Mouse (Mus musculus): ENCODE data around the gene Gm4924. TPM values are rescaled to one million over a fixed set of nuclear protein-coding genes. Genes with fewer than 3 reads are reported as not detected.

Gm4924 gene
- polyA plus RNA-seq, 1 experiment, result 1.8 TPM

GRCm38 (mm10) chr10:82361911-82362310 lies 7.9 kb downstream of the Gm4924 start:
- peaks cover 52% of the 10 kb centered on the region for H3K79me2 ChIP-seq (ENCODE audit: control insufficient read depth, insufficient read depth)
- H3K36me3 ChIP-seq (ENCODE audit: control insufficient read depth, insufficient read depth), result no peaks in the 10 kb centered on the region
- H3K4me3 ChIP-seq (ENCODE audit: insufficient read depth, poor library complexity, severe bottlenecking), result no peak overlapping the region
- no peak overlapping the region for H3ac ChIP-seq (ENCODE audit: control insufficient read depth, insufficient read length, low read depth)
- no peaks in the 10 kb centered on the region for H3K27me3 ChIP-seq (ENCODE audit: control insufficient read depth, insufficient read depth, insufficient read length)
- TF ChIP-seq MYOD1 (IDR thresholded peaks at IDR 0.05; ENCODE audit: control insufficient read depth, insufficient read length, low read depth) (no peak), CTCF (IDR thresholded peaks at IDR 0.05; ENCODE audit: control insufficient read depth, insufficient read depth, insufficient read length) (no peak), MYOG (IDR thresholded peaks at IDR 0.05; ENCODE audit: control insufficient read depth, extremely low read depth, insufficient read length) (no peak), USF1 (IDR thresholded peaks at IDR 0.05; ENCODE audit: low read depth) (no peak), FOSL1 (IDR thresholded peaks at IDR 0.05; ENCODE audit: insufficient read depth, low read length, poor library complexity, severe bottlenecking) (no peak), MAX (IDR thresholded peaks at IDR 0.05) (no peak), CEBPB (IDR thresholded peaks at IDR 0.05; ENCODE audit: low read depth) (no peak)
- peaks cover 27% of the 10 kb centered on the region for H3K79me3 ChIP-seq (ENCODE audit: low read depth)

- H3K4me3 ChIP-seq (ENCODE audit: insufficient read depth, poor library complexity, severe bottlenecking), result no peak overlapping the region
- no peaks in the 10 kb centered on the region for H3K79me2 ChIP-seq (ENCODE audit: control insufficient read depth, insufficient read depth)
- H3K36me3 ChIP-seq (ENCODE audit: control insufficient read depth, insufficient read depth), result peaks cover 6% of the 10 kb centered on the region
- TF ChIP-seq USF1 (IDR thresholded peaks at IDR 0.05; ENCODE audit: low read depth), result no peak
- no peak for TF ChIP-seq MYOD1 (IDR thresholded peaks at IDR 0.05; ENCODE audit: control insufficient read depth, insufficient read length, low read depth)
- TF ChIP-seq CTCF (IDR thresholded peaks at IDR 0.05; ENCODE audit: control insufficient read depth, insufficient read depth, insufficient read length), result no peak
- TF ChIP-seq FOSL1 (IDR thresholded peaks at IDR 0.05; ENCODE audit: insufficient read depth, low read length, poor library complexity, severe bottlenecking), result no peak
- no peak for TF ChIP-seq MAX (IDR thresholded peaks at IDR 0.05)
- TF ChIP-seq CEBPB (IDR thresholded peaks at IDR 0.05; ENCODE audit: low read depth), result no peak
- TF ChIP-seq MYOG (IDR thresholded peaks at IDR 0.05; ENCODE audit: control insufficient read depth, extremely low read depth, insufficient read length), result no peak
- no peaks in the 10 kb centered on the region for H3K79me3 ChIP-seq (ENCODE audit: low read depth)
- H3ac ChIP-seq (ENCODE audit: control insufficient read depth, insufficient read length, low read depth), result no peak overlapping the region
- no peaks in the 10 kb centered on the region for H3K27me3 ChIP-seq (ENCODE audit: control insufficient read depth, insufficient read depth, insufficient read length)
Observed at GRCm38 (mm10) chr10:82382992-82383391, 28.9 kb downstream of the Gm4924 start.

DNA sequence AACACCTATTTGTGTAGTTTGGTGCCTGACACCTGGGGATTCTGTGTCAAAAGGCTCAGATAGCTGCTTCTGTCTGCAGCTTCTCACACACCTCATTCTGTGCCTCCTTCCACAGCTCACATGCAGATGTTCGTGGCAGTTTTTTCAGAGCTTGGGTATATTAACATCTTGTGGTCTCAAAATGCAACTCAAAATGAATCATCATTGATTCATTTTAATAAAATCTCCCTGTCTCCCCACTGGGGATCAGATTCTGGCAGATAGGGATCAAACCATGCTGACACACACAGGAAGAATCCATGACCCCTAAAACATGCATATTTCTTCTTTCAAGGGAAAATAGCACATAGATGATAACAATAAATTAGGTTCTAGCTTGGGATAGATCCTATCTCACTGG lies 55.5 kb downstream of the Gm4924 start:
- TF ChIP-seq FOSL1 (IDR thresholded peaks at IDR 0.05; ENCODE audit: insufficient read depth, low read length, poor library complexity, severe bottlenecking) (peak; percentile 17), USF1 (IDR thresholded peaks at IDR 0.05; ENCODE audit: low read depth) (no peak)
- Histone ChIP-seq H3K4me3 (ENCODE audit: insufficient read depth, poor library complexity, severe bottlenecking) (no peak overlapping the region), H3K79me2 (ENCODE audit: control insufficient read depth, insufficient read depth) (no peaks in the 10 kb centered on the region), H3K27me3 (ENCODE audit: control insufficient read depth, insufficient read depth, insufficient read length) (no peaks in the 10 kb centered on the region), H3ac (ENCODE audit: control insufficient read depth, insufficient read length, low read depth) (no peak overlapping the region), H3K79me3 (ENCODE audit: low read depth) (no peaks in the 10 kb centered on the region), H3K36me3 (ENCODE audit: control insufficient read depth, insufficient read depth) (no peaks in the 10 kb centered on the region)

GRCm38 (mm10) chr10:82423631-82424030 lies 69.6 kb downstream of the Gm4924 start:
- H3K27me3 ChIP-seq (ENCODE audit: control insufficient read depth, insufficient read depth, insufficient read length), result no peaks in the 10 kb centered on the region
- no peaks in the 10 kb centered on the region for H3K79me2 ChIP-seq (ENCODE audit: control insufficient read depth, insufficient read depth)
- H3ac ChIP-seq (ENCODE audit: control insufficient read depth, insufficient read length, low read depth), result no peak overlapping the region
- no peaks in the 10 kb centered on the region for H3K79me3 ChIP-seq (ENCODE audit: low read depth)
- TF ChIP-seq CTCF (IDR thresholded peaks at IDR 0.05; ENCODE audit: control insufficient read depth, insufficient read depth, insufficient read length), result no peak
- TF ChIP-seq MAX (IDR thresholded peaks at IDR 0.05), result no peak
- TF ChIP-seq FOSL1 (IDR thresholded peaks at IDR 0.05; ENCODE audit: insufficient read depth, low read length, poor library complexity, severe bottlenecking), result no peak
- TF ChIP-seq CEBPB (IDR thresholded peaks at IDR 0.05; ENCODE audit: low read depth), result no peak
- no peak for TF ChIP-seq MYOD1 (IDR thresholded peaks at IDR 0.05; ENCODE audit: control insufficient read depth, insufficient read length, low read depth)
- TF ChIP-seq USF1 (IDR thresholded peaks at IDR 0.05; ENCODE audit: low read depth), result no peak
- TF ChIP-seq MYOG (IDR thresholded peaks at IDR 0.05; ENCODE audit: control insufficient read depth, extremely low read depth, insufficient read length), result no peak
- no peak overlapping the region for H3K4me3 ChIP-seq (ENCODE audit: insufficient read depth, poor library complexity, severe bottlenecking)
- H3K36me3 ChIP-seq (ENCODE audit: control insufficient read depth, insufficient read depth), result no peaks in the 10 kb centered on the region

Other genes starting within 250 kb of the Gm4924 start
- gene AU041133, start 226.2 kb upstream of the Gm4924 start, polyA plus RNA-seq (2012; fragmentation: generic; extraction: Trizol), result 0.55 TPM
- 2.2 TPM for gene Zfp938, start 113.0 kb upstream of the Gm4924 start, polyA plus RNA-seq (2012; fragmentation: generic; extraction: Trizol)
- not detected for gene 4932415D10Rik, start 37.7 kb upstream of the Gm4924 start, polyA plus RNA-seq (2012; fragmentation: generic; extraction: Trizol)
- not detected for gene Gm1553, start 138.4 kb downstream of the Gm4924 start, polyA plus RNA-seq (2012; fragmentation: generic; extraction: Trizol)

All from C2C12 (cell line).